Mouse (Mus musculus) heart, adult 11 months (tissue): ENCODE measurements at regions not wholly inside any gene's neighbourhood (a gene's known extent, or its start where the extent isn't known, plus 50 kb on each side); places are given as distances from the start of the nearest gene placed in this dataset.

Source experiments
- DNase-seq: peaks from one replicate; pipeline ENCODE4 v3.0.0; 2022

DNA sequence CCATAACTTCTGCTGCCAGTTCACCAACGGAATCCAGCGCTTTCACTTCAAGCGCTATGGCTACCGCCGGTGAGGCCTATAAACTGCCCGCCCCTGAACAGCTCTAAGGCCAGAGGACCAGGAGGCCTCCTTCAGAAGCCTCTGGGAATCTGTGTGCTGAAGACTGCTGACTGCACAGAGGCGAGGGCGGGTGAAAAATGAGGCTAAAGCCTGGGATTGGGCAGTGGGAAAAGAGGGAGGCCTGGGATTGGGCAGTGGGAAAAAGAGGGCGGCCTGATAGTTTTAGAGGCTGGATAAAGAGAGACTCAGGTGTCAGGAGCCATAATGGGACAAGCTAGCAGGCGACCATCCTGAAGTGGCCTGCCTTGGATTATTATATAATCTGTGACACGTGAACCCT, 80.8 kb downstream of the Plekhb2 start:
- no peak for DNase-seq

DNA sequence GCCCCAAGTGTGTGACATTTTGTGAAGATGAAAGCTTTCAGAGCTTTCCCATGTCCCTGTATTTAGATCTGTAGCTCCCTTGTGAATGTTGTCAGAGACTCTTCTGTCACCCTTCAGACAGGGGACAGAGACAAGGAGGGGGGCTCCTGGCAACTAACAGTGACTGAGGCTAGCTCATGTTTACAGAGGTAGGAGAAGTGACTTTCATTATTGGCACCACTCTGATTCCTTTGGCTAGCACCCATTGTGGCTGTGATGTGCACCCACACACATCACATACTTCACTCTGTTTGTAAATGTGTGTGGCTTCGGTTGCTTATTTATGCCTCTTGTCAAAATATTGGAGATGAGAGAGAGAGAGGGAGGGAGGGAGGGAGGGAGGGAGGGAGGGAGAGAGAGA, 93.4 kb downstream of the Plekhb2 start:
- no peak for DNase-seq

DNA sequence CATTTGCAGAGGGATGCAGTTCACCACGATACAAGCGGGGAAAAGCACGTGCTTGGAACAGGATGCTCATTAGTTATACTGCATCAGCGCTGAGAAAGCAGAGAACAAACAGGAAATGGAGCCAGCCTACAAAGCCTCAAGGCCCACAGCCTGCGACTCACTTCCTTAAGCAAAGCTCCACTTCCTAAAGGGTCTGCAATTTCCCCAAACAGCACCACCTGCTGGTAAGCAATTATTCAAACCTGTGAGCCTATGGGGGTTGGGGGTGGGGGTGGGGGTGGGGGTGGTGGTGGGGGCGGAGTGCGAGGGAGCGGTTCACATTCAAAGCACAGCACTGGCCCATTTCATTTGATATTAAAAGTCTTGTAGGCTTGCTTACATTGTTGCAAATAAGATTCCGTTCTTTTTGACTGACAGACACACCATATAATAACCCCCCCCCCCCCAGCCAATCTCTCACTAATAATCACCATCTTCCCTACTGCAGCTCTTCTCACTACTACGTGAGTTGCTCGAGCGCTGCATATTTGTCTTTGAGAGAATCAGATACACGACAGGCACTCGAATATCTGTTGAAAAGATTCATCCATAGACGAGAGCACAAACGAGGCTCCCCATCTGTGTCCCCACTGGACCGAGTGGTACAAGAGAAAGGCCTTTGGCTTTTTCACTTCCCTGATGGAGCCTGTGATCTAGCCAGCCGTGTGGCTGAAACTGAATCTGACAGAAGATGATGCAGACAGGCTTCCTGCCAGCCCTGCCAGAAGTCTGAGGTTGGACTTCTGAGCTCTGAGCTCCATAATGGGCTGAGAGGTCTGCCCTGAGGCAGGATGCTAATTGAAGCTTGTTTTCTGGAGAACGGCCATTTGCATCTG, 112.1 kb downstream of the Plekhb2 start:
- DNase-seq = no peak

DNA sequence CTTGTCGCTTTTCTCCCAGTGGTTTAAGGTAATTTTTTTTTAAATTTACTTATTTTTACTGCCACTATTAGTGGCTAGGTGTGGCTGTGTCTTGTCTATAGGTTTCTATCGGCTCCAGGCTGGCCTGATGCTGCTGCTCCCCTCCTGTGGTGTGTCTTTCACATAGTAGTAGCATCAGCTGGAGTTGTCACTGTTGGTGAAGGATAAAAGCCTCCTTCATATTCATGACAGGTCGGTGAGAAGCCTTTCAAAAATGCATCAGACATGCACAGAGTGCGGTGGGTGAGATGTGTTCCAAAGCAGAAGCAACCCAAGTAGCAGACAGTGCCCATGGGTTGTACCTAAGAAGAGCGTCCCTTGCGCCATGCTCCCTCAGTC, 112.7 kb downstream of the Plekhb2 start:
- DNase-seq = peak; percentile 46

DNA sequence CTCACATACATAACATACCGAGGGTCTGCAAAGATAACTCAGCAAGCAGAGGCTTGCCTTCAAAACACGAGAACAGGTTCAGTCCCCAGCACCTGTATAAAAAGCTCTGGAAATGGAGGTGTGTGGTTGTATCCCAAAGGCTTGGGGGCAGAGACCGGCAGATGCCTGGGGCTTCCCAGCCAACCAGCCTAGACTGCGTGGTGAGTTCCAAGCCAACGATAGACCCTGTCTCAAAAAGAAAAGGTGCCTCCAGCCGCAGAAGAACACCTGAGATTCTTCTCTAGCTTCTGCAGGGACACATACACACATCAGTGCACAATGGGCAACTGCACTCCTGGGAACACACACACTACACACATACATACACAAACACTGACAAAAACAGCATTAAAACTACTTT, 125.0 kb downstream of the Plekhb2 start:
- peak; percentile 68 for DNase-seq

- DNase-seq = peak; percentile 55
Observed at GRCm38 (mm10) chr1:34978156-34978555, 128.4 kb downstream of the Plekhb2 start.

GRCm38 (mm10) chr1:34979350-34979749, 129.6 kb downstream of the Plekhb2 start:
- DNase-seq = peak; percentile 14

DNA sequence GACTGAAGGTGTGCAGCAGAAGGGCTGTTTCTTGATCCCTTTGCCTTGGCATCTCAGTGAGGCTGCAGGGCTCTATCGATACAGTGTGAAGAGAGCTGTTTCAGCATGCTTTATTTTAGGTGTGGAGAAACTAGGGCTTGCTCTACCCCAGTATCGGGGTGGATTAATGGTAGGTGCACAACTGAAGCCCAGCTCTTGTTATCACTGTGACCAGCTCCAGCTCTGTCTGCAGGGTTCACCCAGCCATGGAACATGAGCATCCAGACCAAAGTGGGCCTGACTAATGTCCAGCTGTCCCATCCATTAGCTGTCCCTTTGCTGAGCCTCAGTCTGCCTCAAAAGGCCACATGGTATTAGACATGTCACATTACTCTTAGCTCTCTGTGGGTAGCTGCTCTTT, 132.2 kb downstream of the Plekhb2 start:
- peak; percentile 85 for DNase-seq

DNA sequence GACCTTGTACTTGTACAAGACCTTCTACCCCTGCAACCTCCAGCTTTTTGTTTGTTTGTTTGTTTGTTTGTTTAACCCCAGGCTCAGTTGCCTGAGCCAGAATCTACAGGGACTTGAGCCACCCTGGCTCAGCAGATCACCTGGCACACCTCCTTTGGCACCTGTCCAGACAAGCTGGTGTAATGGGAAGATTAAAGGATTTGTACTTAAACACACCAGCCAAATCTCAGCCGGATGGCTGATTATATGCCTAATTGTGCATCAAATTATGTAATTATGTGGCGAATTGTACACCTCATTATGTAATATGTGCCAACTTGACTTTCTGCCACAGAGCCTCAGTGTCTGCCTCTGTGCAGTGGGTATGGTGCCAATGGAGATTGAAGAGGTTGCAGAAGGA, 133.2 kb downstream of the Plekhb2 start:
- DNase-seq = peak; percentile 31

GRCm38 (mm10) chr1:34986861-34987260, 137.1 kb downstream of the Plekhb2 start:
- peak; percentile 84 for DNase-seq

DNA sequence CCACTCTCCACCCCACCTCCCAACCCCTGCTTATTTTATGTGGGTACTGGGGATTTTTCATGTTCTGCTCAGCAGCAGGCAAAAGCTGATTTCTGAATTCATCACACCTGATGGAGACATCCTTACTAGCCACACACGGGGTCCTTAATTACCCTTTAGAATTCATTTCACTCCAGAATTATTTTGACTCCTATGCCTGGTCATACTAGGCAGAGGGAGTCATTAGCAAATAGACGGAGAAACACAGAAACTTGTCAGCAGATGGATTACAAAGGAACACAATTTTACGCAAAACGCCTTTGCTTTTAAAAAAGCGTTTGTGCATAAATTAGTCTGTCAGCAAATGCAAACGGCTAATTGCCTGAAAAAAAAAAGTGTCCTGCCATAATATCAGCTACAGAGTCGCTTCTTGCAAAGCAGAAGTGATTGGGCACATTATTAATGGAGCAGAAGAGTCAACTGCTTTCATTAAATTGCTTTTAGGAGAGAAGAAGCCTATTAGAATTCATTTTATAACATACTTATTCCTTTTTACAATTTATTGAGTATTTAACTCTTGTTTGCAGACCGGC, 138.0 kb downstream of the Plekhb2 start:
- no peak for DNase-seq

DNA sequence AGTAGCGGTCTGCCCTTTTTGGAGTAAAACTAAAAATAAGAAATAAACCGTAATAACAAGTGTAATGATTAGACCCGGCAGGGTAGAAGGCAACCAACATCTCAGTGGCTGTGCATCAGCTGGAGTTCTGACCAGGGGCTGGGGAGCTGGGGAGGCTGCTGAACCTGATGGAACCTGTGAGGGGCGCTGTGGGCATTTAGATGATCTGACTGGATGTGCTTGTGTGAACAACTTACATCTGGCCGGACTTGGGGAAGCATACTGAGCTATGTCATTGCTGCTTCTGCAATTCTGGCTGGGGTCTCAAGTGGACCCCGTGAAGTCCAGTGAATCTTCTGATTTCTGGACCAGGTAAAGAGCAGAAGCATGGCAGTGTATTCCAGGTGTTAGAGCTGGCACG, 138.4 kb downstream of the Plekhb2 start:
- DNase-seq = peak; percentile 61

GRCm38 (mm10) chr1:35000801-35001200, 151.0 kb downstream of the Plekhb2 start:
- peak; percentile 64 for DNase-seq

- peak; percentile 33 for DNase-seq
Observed at GRCm38 (mm10) chr1:35017471-35017870, 167.7 kb downstream of the Plekhb2 start.

DNA sequence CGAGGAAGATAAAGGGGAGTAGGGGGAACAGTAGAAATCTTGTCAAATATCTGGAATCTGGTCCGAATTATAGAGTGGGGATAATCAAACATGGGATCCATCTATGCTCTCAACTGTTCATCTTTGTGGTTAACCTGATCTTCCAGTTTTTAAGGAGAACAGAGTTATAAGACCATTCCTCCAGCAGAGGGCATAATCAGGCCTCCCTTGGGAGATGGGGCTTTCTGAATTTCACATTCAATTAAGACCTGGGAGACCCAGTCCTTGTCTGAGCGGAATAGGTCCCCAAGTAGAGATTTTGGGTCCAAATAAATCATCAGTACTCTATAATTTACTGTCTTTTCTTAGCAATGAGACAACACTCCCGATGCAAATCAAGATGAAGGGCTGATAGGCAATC, 182.8 kb downstream of the Plekhb2 start:
- DNase-seq = peak; percentile 41

DNA sequence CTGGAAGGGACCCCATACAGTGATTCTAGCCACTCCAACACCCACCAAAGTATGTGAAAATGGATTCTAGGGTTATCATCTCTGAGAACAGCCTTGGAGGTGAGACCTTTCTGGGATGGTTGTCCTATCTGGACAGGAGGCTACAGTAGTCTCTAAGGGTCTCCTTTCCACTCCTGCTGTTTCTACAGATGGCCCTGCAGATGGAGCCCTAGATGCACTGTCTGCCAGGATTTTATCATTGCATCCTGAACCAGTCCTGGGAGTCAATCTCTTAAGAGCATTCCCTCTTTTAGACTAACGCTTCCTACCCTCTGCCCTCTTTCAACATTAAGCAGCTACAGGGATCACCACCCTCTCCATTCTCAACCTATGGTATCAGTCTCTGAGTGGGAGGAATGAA, 223.0 kb downstream of the Plekhb2 start:
- peak; percentile 68 for DNase-seq

DNA sequence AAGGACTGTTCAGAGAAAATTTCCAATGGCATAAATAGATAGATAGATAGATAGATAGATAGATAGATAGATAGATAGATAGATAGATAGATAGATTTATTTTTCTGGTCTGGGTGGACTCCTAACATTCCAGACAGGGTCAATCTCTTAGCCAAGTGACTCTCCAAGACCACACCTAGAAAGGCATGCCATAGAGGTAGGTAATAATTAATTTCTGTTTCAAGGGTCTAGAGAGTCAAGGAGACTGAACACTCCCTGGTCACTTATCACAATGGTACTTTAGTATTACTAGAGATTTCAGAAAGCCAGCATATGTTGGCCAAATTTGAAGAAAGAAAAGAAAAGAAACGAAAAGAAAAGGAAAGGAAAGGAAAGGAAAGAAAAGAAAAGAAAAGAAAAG, 245.1 kb downstream of the Plekhb2 start:
- DNase-seq = no peak

GRCm38 (mm10) chr1:35095785-35096184, 246.0 kb downstream of the Plekhb2 start:
- DNase-seq = no peak

DNA sequence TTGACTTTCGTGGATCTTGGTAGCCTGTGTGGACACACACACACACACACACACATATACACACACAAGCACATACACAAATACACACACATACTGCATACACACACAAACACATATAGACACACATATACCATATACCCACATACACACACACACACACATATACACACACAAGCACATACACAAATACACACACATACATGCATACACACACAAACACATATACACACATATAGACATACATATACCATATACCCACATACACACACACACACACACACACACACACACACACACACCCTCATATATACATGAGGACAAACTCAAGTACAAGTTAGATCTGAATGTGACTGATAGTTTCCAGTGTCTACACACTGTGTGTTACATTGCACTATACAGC, 256.9 kb downstream of the Plekhb2 start:
- no peak for DNase-seq

GRCm38 (mm10) chr1:35109801-35110200, 260.0 kb downstream of the Plekhb2 start:
- DNase-seq = no peak

- DNase-seq = no peak
Observed at GRCm38 (mm10) chr1:35115521-35115920, 265.7 kb downstream of the Plekhb2 start.

- no peak for DNase-seq
Observed at GRCm38 (mm10) chr1:35137907-35138306, 288.1 kb downstream of the Plekhb2 start.

- DNase-seq = no peak
Observed at GRCm38 (mm10) chr1:35149036-35149435, 299.3 kb downstream of the Plekhb2 start.

GRCm38 (mm10) chr1:35162506-35162905, 312.7 kb downstream of the Plekhb2 start:
- DNase-seq = peak; percentile 46

DNA sequence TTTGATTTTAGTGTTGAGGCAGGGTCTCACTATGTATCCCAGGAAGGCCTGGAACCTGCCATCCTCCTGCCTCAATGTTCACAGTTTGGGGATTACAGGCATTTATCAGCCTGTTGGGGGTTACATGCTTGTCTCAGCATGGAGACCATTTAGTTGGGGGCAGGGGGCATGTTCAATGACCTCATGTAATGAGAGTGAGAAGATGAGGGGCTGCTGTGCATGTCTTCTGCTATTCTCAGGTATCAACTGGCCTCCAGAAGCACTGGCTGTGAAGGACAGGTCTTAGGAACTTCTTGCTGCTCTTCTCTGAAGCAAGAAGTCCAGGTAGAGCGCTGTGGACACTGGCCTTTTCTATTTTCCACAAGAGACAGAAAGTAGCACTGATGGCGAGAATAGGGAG, 350.9 kb downstream of the Plekhb2 start:
- DNase-seq = peak; percentile 52
